Mouse (Mus musculus): ENCODE data around the gene Ctsz. TPM values are rescaled to one million over a fixed set of nuclear protein-coding genes. Genes with fewer than 3 reads are reported as not detected.

Gene Ctsz
- polyA plus RNA-seq, 1 experiment: 112 TPM

DNA sequence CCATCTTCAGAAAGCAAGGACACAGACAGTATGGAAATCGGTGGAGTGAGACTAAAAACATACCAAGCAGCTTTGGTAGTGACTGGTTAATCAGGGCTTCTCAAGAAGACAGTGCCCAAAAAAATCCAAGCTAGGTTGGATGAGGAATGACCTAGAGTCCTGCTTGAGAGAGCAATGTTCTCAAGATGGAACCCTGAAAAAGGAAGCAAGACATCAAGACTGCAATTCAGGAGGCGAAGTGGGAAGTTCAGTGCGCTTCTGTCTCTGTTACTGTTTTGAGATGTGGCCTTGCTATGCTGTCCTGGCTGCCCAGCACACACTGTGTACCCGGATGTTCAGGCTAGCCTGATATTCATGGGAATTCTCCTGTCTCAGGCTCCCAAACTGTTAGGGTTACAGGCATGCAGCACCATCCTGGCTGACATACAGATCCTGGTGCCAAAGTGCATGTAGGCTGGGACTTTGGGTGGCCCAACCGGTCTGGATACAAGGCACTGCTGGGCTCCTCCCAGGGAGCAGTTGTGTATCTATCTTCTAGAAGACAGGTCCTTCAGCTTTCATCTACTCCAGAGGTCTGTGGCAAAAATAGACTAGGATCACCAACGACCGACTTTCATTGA lies 32.1 kb upstream of the Ctsz start:
- TF ChIP-seq POLR2A (IDR thresholded peaks at IDR 0.05; ENCODE audit: borderline replicate concordance, control insufficient read depth, low read depth, low read length) (no peak), CTCF (IDR thresholded peaks at IDR 0.05; ENCODE audit: control insufficient read depth, insufficient read depth, low read length) (no peak)
- Histone ChIP-seq H3K27ac (ENCODE audit: control insufficient read depth, insufficient read depth, low read depth, low read length, poor library complexity) (no peak overlapping the region), H3K4me1 (ENCODE audit: control insufficient read depth, insufficient read depth, low read length) (peaks cover 5% of the 10 kb centered on the region; the same call in 1 of the 2 replicates), H3K4me3 (replicated peaks; ENCODE audit: control insufficient read depth, low read depth, low read length) (no peak overlapping the region)
- 82% methylated on average over 7 of the region's 7 CpGs for WGBS

- TF ChIP-seq POLR2A (IDR thresholded peaks at IDR 0.05; ENCODE audit: borderline replicate concordance, control insufficient read depth, low read depth, low read length): no peak
- TF ChIP-seq CTCF (IDR thresholded peaks at IDR 0.05; ENCODE audit: control insufficient read depth, insufficient read depth, low read length): no peak
- H3K27ac ChIP-seq (ENCODE audit: control insufficient read depth, insufficient read depth, low read depth, low read length, poor library complexity): no peak overlapping the region
- H3K4me1 ChIP-seq (ENCODE audit: control insufficient read depth, insufficient read depth, low read length): peaks cover 5% of the 10 kb centered on the region; the same call in 1 of the 2 replicates
- H3K4me3 ChIP-seq (replicated peaks; ENCODE audit: control insufficient read depth, low read depth, low read length): no peak overlapping the region
- 48% methylated on average over 4 of the region's 4 CpGs for WGBS
Measured at GRCm38 (mm10) chr2:174470333-174470732, 31.5 kb upstream of the Ctsz start.

- peak within 1 kb of the TSS; percentile 95 for H3K4me3 ChIP-seq (replicated peaks; ENCODE audit: control insufficient read depth, low read depth, low read length)
- TF ChIP-seq POLR2A (IDR thresholded peaks at IDR 0.05; ENCODE audit: borderline replicate concordance, control insufficient read depth, low read depth, low read length) (peak; percentile 80; the same call in 1 of the 2 replicates), CTCF (IDR thresholded peaks at IDR 0.05; ENCODE audit: control insufficient read depth, insufficient read depth, low read length) (0 out of 2 replicates have a peak, but pooled peaks have one; percentile 2)
- peak within 1 kb of the TSS; percentile 76 for H3K27ac ChIP-seq (ENCODE audit: control insufficient read depth, insufficient read depth, low read depth, low read length, poor library complexity)
- 2% methylated on average over 48 of the region's 48 CpGs for WGBS
- H3K4me1 ChIP-seq (ENCODE audit: control insufficient read depth, insufficient read depth, low read length): no peaks in the 10 kb centered on the region; the same call in 1 of the 2 replicates
Measured at GRCm38 (mm10) chr2:174463789-174464523, 25.1 kb upstream of the Ctsz start, which contains the start of gene Atp5e. TSS of gene Atp5e (minus strand) at chr2:174464105.

DNA sequence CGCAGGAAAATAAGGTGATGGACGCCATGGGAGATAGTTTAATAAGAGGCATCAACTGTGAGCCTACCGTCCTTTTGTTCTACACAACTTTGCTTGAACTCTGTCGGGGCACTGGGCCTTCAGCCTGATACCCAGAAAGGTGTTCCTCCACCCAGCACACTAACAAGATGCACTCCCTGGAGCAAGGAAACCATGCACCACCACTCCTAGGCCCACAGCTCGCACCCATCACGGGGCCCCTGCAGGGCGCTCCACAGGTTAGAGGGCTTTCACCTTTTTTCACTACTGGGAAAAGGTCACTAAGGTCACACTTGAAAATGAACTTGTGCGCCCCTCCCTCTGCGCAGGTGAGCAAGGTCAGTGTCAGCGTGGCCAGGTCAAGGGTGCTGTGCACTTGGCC lies 24.5 kb upstream of the Ctsz start:
- Histone ChIP-seq H3K4me3 (replicated peaks; ENCODE audit: control insufficient read depth, low read depth, low read length) (peak overlapping the region; percentile 95), H3K4me1 (ENCODE audit: control insufficient read depth, insufficient read depth, low read length) (no peaks in the 10 kb centered on the region; the same call in 1 of the 2 replicates), H3K27ac (ENCODE audit: control insufficient read depth, insufficient read depth, low read depth, low read length, poor library complexity) (peak overlapping the region; percentile 76)
- no peak for TF ChIP-seq CTCF (IDR thresholded peaks at IDR 0.05; ENCODE audit: control insufficient read depth, insufficient read depth, low read length)
- TF ChIP-seq POLR2A (IDR thresholded peaks at IDR 0.05; ENCODE audit: borderline replicate concordance, control insufficient read depth, low read depth, low read length): no peak
- 30% methylated on average over 10 of the region's 10 CpGs for WGBS

GRCm38 (mm10) chr2:174459365-174459764 lies 20.5 kb upstream of the Ctsz start:
- Histone ChIP-seq H3K4me3 (replicated peaks; ENCODE audit: control insufficient read depth, low read depth, low read length) (no peak overlapping the region), H3K27ac (ENCODE audit: control insufficient read depth, insufficient read depth, low read depth, low read length, poor library complexity) (no peak overlapping the region), H3K4me1 (ENCODE audit: control insufficient read depth, insufficient read depth, low read length) (no peaks in the 10 kb centered on the region)
- TF ChIP-seq POLR2A (IDR thresholded peaks at IDR 0.05; ENCODE audit: borderline replicate concordance, control insufficient read depth, low read depth, low read length): no peak
- no peak for TF ChIP-seq CTCF (IDR thresholded peaks at IDR 0.05; ENCODE audit: control insufficient read depth, insufficient read depth, low read length)
- 68% methylated on average over 2 of the region's 2 CpGs for WGBS

- peaks cover 3% of the 10 kb centered on the region for H3K4me1 ChIP-seq (ENCODE audit: control insufficient read depth, insufficient read depth, low read length)
- H3K4me3 ChIP-seq (replicated peaks; ENCODE audit: control insufficient read depth, low read depth, low read length): no peak overlapping the region
- H3K27ac ChIP-seq (ENCODE audit: control insufficient read depth, insufficient read depth, low read depth, low read length, poor library complexity): no peak overlapping the region; the same call in 1 of the 2 replicates
- WGBS: 52% methylated on average over 7 of the region's 7 CpGs
- TF ChIP-seq CTCF (IDR thresholded peaks at IDR 0.05; ENCODE audit: control insufficient read depth, insufficient read depth, low read length) (peak; percentile 62), POLR2A (IDR thresholded peaks at IDR 0.05; ENCODE audit: borderline replicate concordance, control insufficient read depth, low read depth, low read length) (no peak)
Measured at GRCm38 (mm10) chr2:174453681-174454080, 14.8 kb upstream of the Ctsz start.

GRCm38 (mm10) chr2:174450353-174450752 lies 11.5 kb upstream of the Ctsz start, which contains the start of gene Tubb1:
TSS of gene Tubb1 (plus strand) at chr2:174450695.
- Histone ChIP-seq H3K27ac (ENCODE audit: control insufficient read depth, insufficient read depth, low read depth, low read length, poor library complexity) (no peak within 1 kb of the TSS), H3K4me3 (replicated peaks; ENCODE audit: control insufficient read depth, low read depth, low read length) (no peak within 1 kb of the TSS), H3K4me1 (ENCODE audit: control insufficient read depth, insufficient read depth, low read length) (peaks cover 3% of the 10 kb centered on the region)
- TF ChIP-seq POLR2A (IDR thresholded peaks at IDR 0.05; ENCODE audit: borderline replicate concordance, control insufficient read depth, low read depth, low read length): no peak
- no peak for TF ChIP-seq CTCF (IDR thresholded peaks at IDR 0.05; ENCODE audit: control insufficient read depth, insufficient read depth, low read length)
- WGBS: 34% methylated on average over 4 of the region's 4 CpGs

DNA sequence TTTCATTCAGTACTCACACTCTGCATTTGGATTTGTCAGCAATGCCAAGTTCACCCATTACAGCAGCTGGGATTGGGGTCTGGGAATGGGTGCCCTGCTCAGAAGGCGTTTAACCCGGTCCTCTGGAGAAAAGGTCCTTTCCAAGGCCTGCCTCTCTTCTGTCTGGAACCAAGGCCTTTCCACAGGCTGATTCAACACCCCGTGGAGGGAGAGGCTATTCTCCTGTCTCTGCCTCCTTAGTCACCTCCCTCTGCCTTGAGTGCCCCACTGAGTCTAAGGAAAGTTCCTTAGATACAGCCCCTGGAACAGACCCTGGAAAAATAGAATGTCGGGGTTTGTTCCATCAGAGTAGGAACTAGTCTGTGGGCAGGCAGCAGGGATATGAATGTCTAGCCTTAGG lies 9.6 kb upstream of the Ctsz start:
- no peak for TF ChIP-seq POLR2A (IDR thresholded peaks at IDR 0.05; ENCODE audit: borderline replicate concordance, control insufficient read depth, low read depth, low read length)
- no peak for TF ChIP-seq CTCF (IDR thresholded peaks at IDR 0.05; ENCODE audit: control insufficient read depth, insufficient read depth, low read length)
- no peak overlapping the region for H3K4me3 ChIP-seq (replicated peaks; ENCODE audit: control insufficient read depth, low read depth, low read length)
- peaks cover 2% of the 10 kb centered on the region for H3K4me1 ChIP-seq (ENCODE audit: control insufficient read depth, insufficient read depth, low read length)
- WGBS: 82% methylated on average over 4 of the region's 4 CpGs
- no peak overlapping the region for H3K27ac ChIP-seq (ENCODE audit: control insufficient read depth, insufficient read depth, low read depth, low read length, poor library complexity)
